Comparison of ENCODE assay signal across 22 mouse cellular contexts in the genomic region with DNA sequence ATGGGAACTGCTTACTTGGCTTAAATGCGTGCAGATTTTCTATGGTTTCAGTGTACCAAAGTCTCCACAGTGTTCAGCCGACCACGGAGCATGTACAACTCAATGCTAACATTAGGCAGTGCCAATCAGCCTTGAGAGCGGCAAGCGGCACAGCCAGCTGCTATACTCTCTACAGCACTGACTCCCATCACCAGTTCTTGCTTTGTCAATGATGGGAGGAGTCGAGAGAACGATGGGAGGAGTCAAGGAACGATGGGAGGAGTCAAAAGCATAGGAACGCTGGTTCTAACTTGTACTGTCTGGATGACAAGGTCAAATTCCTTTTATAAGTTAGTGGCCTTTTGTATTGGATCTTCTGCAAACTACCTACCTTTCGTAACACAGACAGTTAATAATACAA. TPM values are rescaled to one million over a fixed set of nuclear protein-coding genes. Genes with fewer than 3 reads are reported as not detected.
DNase-seq lines count a peak whose midpoint lies in the region; ATAC-seq lines count a peak whose summit lies in the region.
"Had no signal": no experiment of that assay in that cellular context is flagged by ENCODE, and none has a peak within 500 bp of the region (broad histone marks: within the 10 kb centered on the region; RNA-seq: fewer than 3 reads in every experiment).

No protein-coding gene starts in this region.

- no peak for ATAC-seq in heart, embryonic 13.5 days (ENCODE audit: extremely low read depth, insufficient number of reproducible peaks, low FRiP score, low TSS enrichment)
- peak; percentile 46; the same call in 1 of the 2 replicates for ATAC-seq in kidney, embryonic 16.5 days (ENCODE audit: low FRiP score, low TSS enrichment)
- ATAC-seq in intestine, embryonic 16.5 days: peak; percentile 63

- H3K36me3 ChIP-seq in heart, embryonic 13.5 days: no peaks in the 10 kb centered on the region
- H3K36me3 ChIP-seq in kidney, embryonic 16.5 days (ENCODE audit: insufficient read depth, low read length): no peaks in the 10 kb centered on the region
- H3K36me3 ChIP-seq in intestine, embryonic 16.5 days (ENCODE audit: control insufficient read depth, insufficient read depth, low read length): no peaks in the 10 kb centered on the region
- H3K36me3 ChIP-seq: hindbrain, embryonic 13.5 days; neural tube, embryonic 13.5 days had no signal

- H3K9me3 ChIP-seq in heart, embryonic 13.5 days: no peaks in the 10 kb centered on the region
- no peaks in the 10 kb centered on the region for H3K9me3 ChIP-seq in kidney, embryonic 16.5 days (ENCODE audit: low read length)
- no peaks in the 10 kb centered on the region for H3K9me3 ChIP-seq in intestine, embryonic 16.5 days (ENCODE audit: control insufficient read depth, low read length)
- H3K9me3 ChIP-seq: hindbrain, embryonic 13.5 days; megakaryocyte, embryonic 14.5 days; neural tube, embryonic 13.5 days had no signal

- peak overlapping the region; percentile 12 for H3K27ac ChIP-seq in heart, embryonic 13.5 days (replicated peaks)
- no peak overlapping the region for H3K27ac ChIP-seq in kidney, embryonic 16.5 days (ENCODE audit: low read length)
- peak overlapping the region; percentile 52; the same call in 1 of the 2 replicates for H3K27ac ChIP-seq in intestine, embryonic 16.5 days (ENCODE audit: low read length)
- H3K27ac ChIP-seq: hindbrain, embryonic 13.5 days; left cerebral cortex, adult 2 months; neural tube, embryonic 13.5 days had no signal

- WGBS in heart, embryonic 13.5 days: 57% methylated on average over 10 of the region's 10 CpGs
- WGBS in kidney, embryonic 16.5 days: 70% methylated on average over 10 of the region's 10 CpGs
- 62% methylated on average over 10 of the region's 10 CpGs for WGBS in intestine, embryonic 16.5 days

- peak overlapping the region; percentile 18; the same call in 1 of the 2 replicates for H3K4me2 ChIP-seq in heart, embryonic 13.5 days
- no peak overlapping the region for H3K4me2 ChIP-seq in kidney, embryonic 16.5 days (replicated peaks; ENCODE audit: low read depth, low read length)
- no peak overlapping the region for H3K4me2 ChIP-seq in intestine, embryonic 16.5 days (ENCODE audit: low read depth, low read length)
- H3K4me2 ChIP-seq: hindbrain, embryonic 13.5 days; liver, embryonic 11.5 days; neural tube, embryonic 13.5 days had no signal

- H3K4me3 ChIP-seq in heart, embryonic 13.5 days: no peak overlapping the region
- no peak overlapping the region for H3K4me3 ChIP-seq in kidney, embryonic 16.5 days (ENCODE audit: low read length)
- no peak overlapping the region for H3K4me3 ChIP-seq in intestine, embryonic 16.5 days (ENCODE audit: low read length)
- H3K4me3 ChIP-seq: hindbrain, embryonic 13.5 days; left cerebral cortex, adult 2 months; megakaryocyte, embryonic 14.5 days; neural tube, embryonic 13.5 days had no signal

- H3K9ac ChIP-seq in heart, embryonic 13.5 days: no peak overlapping the region
- H3K9ac ChIP-seq in kidney, embryonic 16.5 days (replicated peaks; ENCODE audit: low read length): no peak overlapping the region
- no peak overlapping the region for H3K9ac ChIP-seq in intestine, embryonic 16.5 days (ENCODE audit: low read depth, low read length)
- H3K9ac ChIP-seq: hindbrain, embryonic 13.5 days; neural tube, embryonic 13.5 days had no signal

- H3K27me3 ChIP-seq in heart, embryonic 13.5 days (replicated peaks): no peaks in the 10 kb centered on the region
- 0 out of 2 replicates have a peak, but pooled peaks cover 11% of the 10 kb centered on the region for H3K27me3 ChIP-seq in kidney, embryonic 16.5 days (ENCODE audit: insufficient read depth, low read length)
- no peaks in the 10 kb centered on the region for H3K27me3 ChIP-seq in intestine, embryonic 16.5 days (replicated peaks; ENCODE audit: control insufficient read depth, insufficient read depth, low read length)

- peaks cover 96% of the 10 kb centered on the region for H3K4me1 ChIP-seq in heart, embryonic 13.5 days
- peaks cover 42% of the 10 kb centered on the region for H3K4me1 ChIP-seq in kidney, embryonic 16.5 days (ENCODE audit: insufficient read depth, low read length)
- peaks cover 72% of the 10 kb centered on the region for H3K4me1 ChIP-seq in intestine, embryonic 16.5 days (ENCODE audit: control insufficient read depth, insufficient read depth, low read length)
- H3K4me1 ChIP-seq: megakaryocyte, embryonic 14.5 days had no signal

- DNase-seq in heart, adult 18-20 months: no peak
- DNase-seq in kidney, postnatal 10 days: no peak
- DNase-seq in R1 (ENCODE audit: low read depth, low spot score): peak; percentile 92
- DNase-seq in urinary bladder, postnatal 36 days (ENCODE audit: low spot score in 2 of 2): no peak
- DNase-seq: adrenal gland, adult 2 months; cerebellum, adult 8-10 months; heart, postnatal 10 days; layer of hippocampus, adult 9-11 months; lung, adult 18-20 months; lung, postnatal 14 days; midbrain, embryonic 14.5 days; right cerebral cortex, adult 18-20 months; thymus, postnatal 25 days had no signal

RNA-seq across cellular contexts. Expression of gene Ror2, which starts 7.0 kb away (rescaled TPM):
- 16.4 and 16.5 TPM in 2 replicates for polyA plus RNA-seq in heart, embryonic 13.5 days (2015; fragmentation: Nextera tagmentation; extraction: Ambion mirVana)
- total RNA-seq in heart, adult 18-20 months (2021): 1 to 10 TPM; 1.0 to 1.4 TPM
- polyA plus RNA-seq in kidney, embryonic 16.5 days (2015; fragmentation: Nextera tagmentation; extraction: Ambion mirVana): 9.9 and 10.4 TPM in 2 replicates
- 12.5 and 13.5 TPM in 2 replicates for polyA plus RNA-seq in intestine, embryonic 16.5 days (2015; fragmentation: Nextera tagmentation; extraction: Ambion mirVana)
- total RNA-seq: MEL had no signal
